Mouse (Mus musculus) E14TG2a.4 (cell line): ENCODE measurements around the gene Prdm12.

Experiments used
- CTCF ChIP-seq: conservative IDR thresholded peaks from 2 replicates; pipeline ENCODE4 v1.5.1; 2014; ENCODE audit warnings: low read length
- NANOG ChIP-seq: IDR thresholded peaks from 2 replicates; pipeline ENCODE4 v1.6.1; 2014; ENCODE audit warnings: borderline replicate concordance, low read length, mixed read lengths
- POU5F1 ChIP-seq: IDR thresholded peaks from 2 replicates; pipeline ENCODE4 v1.6.1; 2014; ENCODE audit warnings: low read length, borderline replicate concordance

- TF ChIP-seq CTCF (peak; percentile 52), POU5F1 (no peak), NANOG (no peak)
Observed at GRCm38 (mm10) chr2:31683666-31684065, 43.8 kb downstream of the Prdm12 start.
